Mouse (Mus musculus): ENCODE results near the gene Gphn. TPM values are rescaled to one million over a fixed set of nuclear protein-coding genes. Genes with fewer than 3 reads are reported as not detected.

Gene Gphn
- polyA plus RNA-seq, 1 experiment, result 82.5 TPM

DNA sequence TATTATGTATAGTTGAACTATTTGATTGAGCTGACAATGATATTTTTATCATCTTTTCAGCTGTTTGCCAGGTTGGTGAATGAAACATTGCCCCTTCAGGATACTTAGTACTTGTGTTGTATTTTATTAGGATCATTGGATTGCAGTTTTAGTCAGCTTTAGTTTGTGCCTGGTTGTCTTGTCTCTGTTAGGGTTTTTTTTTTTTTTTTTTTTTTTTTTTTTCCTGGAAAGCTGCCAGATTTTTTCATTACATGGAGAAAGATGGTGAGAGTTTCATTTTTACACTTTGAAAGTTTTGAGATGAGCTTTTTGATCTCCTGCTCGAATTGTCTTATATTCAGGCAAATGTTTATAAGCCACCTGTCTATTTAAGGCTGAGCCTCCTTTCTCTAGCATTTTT, 22.2 kb downstream of the Gphn start:
- TF ChIP-seq CTCF (IDR thresholded peaks at IDR 0.05; ENCODE audit: borderline replicate concordance, insufficient read depth, low read depth, low read length) (no peak), POLR2A (IDR thresholded peaks at IDR 0.05; ENCODE audit: borderline replicate concordance, insufficient read depth, low read length) (no peak)
- Histone ChIP-seq H3K27me3 (ENCODE audit: control insufficient read depth, insufficient read depth, low read length) (no peaks in the 10 kb centered on the region), H3K4me3 (replicated peaks; ENCODE audit: insufficient read depth, low read depth, low read length) (no peak overlapping the region), H3K27ac (ENCODE audit: insufficient read depth, low read length) (no peak overlapping the region), H3K4me1 (ENCODE audit: control insufficient read depth, insufficient read depth, low read length) (no peaks in the 10 kb centered on the region; the same call in 1 of the 2 replicates)
- 27% methylated on average over 1 of the region's 1 CpGs for WGBS
- DNase-seq, result no peak

DNA sequence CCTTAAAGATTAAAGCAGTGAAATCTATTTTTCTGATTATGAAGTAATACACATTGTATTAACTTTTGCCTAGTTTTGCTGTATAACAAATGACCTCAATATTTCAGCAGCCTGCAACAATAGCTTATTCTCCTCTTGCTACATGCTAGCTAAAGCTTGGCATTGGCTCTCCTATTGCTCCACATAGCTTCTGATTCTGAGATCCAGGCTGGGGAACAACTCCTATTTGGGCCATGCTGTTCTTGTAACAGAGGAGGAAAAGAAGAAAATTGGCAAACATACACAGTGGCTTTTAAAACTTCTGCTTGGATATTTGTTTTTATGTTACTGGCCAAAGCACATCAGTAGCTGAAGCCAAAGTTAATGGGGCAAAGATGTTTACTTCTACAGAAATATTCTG, 23.0 kb downstream of the Gphn start:
- H3K27me3 ChIP-seq (ENCODE audit: control insufficient read depth, insufficient read depth, low read length), result no peaks in the 10 kb centered on the region
- no peak overlapping the region for H3K27ac ChIP-seq (ENCODE audit: insufficient read depth, low read length)
- H3K4me1 ChIP-seq (ENCODE audit: control insufficient read depth, insufficient read depth, low read length), result no peaks in the 10 kb centered on the region; the same call in 1 of the 2 replicates
- no peak overlapping the region for H3K4me3 ChIP-seq (replicated peaks; ENCODE audit: insufficient read depth, low read depth, low read length)
- DNase-seq, result peak in 1 of 2 experiments; percentile 26
- TF ChIP-seq CTCF (IDR thresholded peaks at IDR 0.05; ENCODE audit: borderline replicate concordance, insufficient read depth, low read depth, low read length), result no peak
- no peak for TF ChIP-seq POLR2A (IDR thresholded peaks at IDR 0.05; ENCODE audit: borderline replicate concordance, insufficient read depth, low read length)

GRCm38 (mm10) chr12:78277386-78277785, 51.2 kb downstream of the Gphn start:
- Histone ChIP-seq H3K4me1 (ENCODE audit: control insufficient read depth, insufficient read depth, low read length) (no peaks in the 10 kb centered on the region), H3K27me3 (ENCODE audit: control insufficient read depth, insufficient read depth, low read length) (no peaks in the 10 kb centered on the region), H3K4me3 (replicated peaks; ENCODE audit: insufficient read depth, low read depth, low read length) (no peak overlapping the region), H3K27ac (ENCODE audit: insufficient read depth, low read length) (no peak overlapping the region)
- TF ChIP-seq POLR2A (IDR thresholded peaks at IDR 0.05; ENCODE audit: borderline replicate concordance, insufficient read depth, low read length) (no peak), CTCF (IDR thresholded peaks at IDR 0.05; ENCODE audit: borderline replicate concordance, insufficient read depth, low read depth, low read length) (no peak)
- peak in 1 of 2 experiments; percentile 43 for DNase-seq
- 47% methylated on average over 2 of the region's 2 CpGs for WGBS

DNA sequence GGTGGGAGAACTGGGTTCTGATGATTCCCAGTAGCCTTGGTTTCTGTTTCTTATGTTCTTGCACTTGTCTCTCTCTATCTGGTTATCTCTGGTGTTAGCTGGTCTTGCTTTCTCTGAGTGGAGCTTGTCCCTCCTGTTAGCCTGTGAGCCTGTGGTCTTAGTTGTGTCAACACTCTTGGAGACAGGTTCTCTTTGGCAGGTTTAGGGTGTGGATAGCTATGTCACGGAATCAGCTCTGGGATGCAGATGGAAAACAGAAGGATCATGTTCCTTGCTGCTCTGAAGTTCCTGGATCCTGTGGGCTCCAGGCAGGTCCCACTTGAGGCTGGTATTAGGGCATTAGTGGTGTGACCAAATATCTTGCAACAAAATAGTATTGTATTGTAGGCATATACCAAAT, 64.2 kb downstream of the Gphn start:
- DNase-seq, result no peak
- TF ChIP-seq POLR2A (IDR thresholded peaks at IDR 0.05; ENCODE audit: borderline replicate concordance, insufficient read depth, low read length) (no peak), CTCF (IDR thresholded peaks at IDR 0.05; ENCODE audit: borderline replicate concordance, insufficient read depth, low read depth, low read length) (no peak)
- WGBS, result 53% methylated on average over 1 of the region's 1 CpGs
- Histone ChIP-seq H3K27me3 (ENCODE audit: control insufficient read depth, insufficient read depth, low read length) (no peaks in the 10 kb centered on the region), H3K4me3 (replicated peaks; ENCODE audit: insufficient read depth, low read depth, low read length) (no peak overlapping the region), H3K27ac (ENCODE audit: insufficient read depth, low read length) (no peak overlapping the region), H3K4me1 (ENCODE audit: control insufficient read depth, insufficient read depth, low read length) (no peaks in the 10 kb centered on the region)

DNA sequence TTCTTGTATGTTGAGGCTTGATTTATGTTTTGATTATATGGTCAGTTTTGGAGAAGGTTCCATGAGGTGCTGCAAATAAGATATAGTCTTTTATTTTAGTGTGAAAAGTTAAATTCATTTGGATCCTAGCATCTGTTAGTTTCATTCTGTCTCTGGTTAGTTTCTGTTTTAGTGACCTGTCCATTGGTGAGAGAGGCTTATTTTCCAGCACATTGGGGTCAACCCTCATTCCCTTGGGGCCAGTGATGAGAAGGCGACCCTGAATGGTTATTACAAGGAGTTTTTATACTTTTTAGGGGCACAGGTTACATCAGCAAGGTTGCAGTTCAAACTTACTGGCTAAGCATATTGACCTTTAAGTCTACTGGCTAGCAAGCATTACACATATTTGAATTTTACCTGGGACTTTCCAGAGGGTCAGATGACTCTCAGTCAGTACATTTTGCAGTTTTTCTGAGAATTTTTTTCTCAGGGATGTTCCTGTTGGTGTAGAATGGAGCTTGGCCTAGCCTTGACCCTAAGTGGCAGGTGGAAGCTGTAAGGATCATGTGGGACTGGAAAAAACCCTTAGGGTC, 72.7 kb downstream of the Gphn start:
- TF ChIP-seq CTCF (IDR thresholded peaks at IDR 0.05; ENCODE audit: borderline replicate concordance, insufficient read depth, low read depth, low read length), result no peak
- no peak for TF ChIP-seq POLR2A (IDR thresholded peaks at IDR 0.05; ENCODE audit: borderline replicate concordance, insufficient read depth, low read length)
- 95% methylated on average over 1 of the region's 1 CpGs for WGBS
- DNase-seq, result no peak
- Histone ChIP-seq H3K4me1 (ENCODE audit: control insufficient read depth, insufficient read depth, low read length) (0 out of 2 replicates have a peak, but pooled peaks cover 3% of the 10 kb centered on the region), H3K27me3 (ENCODE audit: control insufficient read depth, insufficient read depth, low read length) (no peaks in the 10 kb centered on the region), H3K27ac (ENCODE audit: insufficient read depth, low read length) (no peak overlapping the region), H3K4me3 (replicated peaks; ENCODE audit: insufficient read depth, low read depth, low read length) (no peak overlapping the region)

DNA sequence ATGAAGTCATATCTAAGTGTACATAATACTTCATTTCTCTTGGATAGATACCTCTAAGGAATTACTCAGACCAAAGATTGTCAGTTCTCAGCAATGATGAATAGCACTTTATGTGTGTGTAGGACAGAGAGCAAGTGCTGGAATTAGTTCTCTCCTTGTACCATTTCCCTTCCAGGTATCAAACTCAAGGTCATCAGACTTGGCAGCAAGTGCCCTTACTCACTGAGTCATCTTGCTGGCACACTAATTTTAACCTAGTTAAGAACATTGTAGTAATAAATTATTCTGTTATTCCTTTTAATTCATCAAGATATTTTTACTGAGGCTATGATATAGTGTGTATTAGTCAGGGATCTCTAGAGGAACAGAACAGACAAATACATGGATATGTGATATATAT, 88.9 kb downstream of the Gphn start:
- DNase-seq, result peak in 1 of 2 experiments; percentile 32
- Histone ChIP-seq H3K27ac (ENCODE audit: insufficient read depth, low read length) (no peak overlapping the region), H3K4me3 (replicated peaks; ENCODE audit: insufficient read depth, low read depth, low read length) (no peak overlapping the region), H3K27me3 (ENCODE audit: control insufficient read depth, insufficient read depth, low read length) (no peaks in the 10 kb centered on the region), H3K4me1 (ENCODE audit: control insufficient read depth, insufficient read depth, low read length) (no peaks in the 10 kb centered on the region)
- TF ChIP-seq CTCF (IDR thresholded peaks at IDR 0.05; ENCODE audit: borderline replicate concordance, insufficient read depth, low read depth, low read length) (no peak), POLR2A (IDR thresholded peaks at IDR 0.05; ENCODE audit: borderline replicate concordance, insufficient read depth, low read length) (no peak)

DNA sequence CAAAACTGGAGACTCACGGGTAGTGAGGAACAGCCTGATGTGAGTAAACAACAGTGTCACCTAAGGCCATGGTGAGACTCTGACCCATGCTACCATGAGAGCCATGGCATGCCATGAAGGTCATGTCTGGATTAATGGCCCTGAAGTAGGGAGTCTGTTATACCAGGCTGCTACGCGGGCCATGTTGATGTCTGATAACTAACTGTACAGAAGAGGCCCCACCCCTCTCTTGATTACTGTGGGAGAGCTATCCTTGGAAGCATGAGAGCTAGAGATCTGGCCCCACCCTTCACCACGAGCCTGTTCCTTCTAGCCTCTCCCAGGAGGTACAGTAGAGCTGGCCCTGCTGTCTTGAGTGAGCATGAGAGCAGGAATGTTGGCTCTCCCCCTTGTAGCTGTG, 101.8 kb downstream of the Gphn start:
- Histone ChIP-seq H3K27me3 (ENCODE audit: control insufficient read depth, insufficient read depth, low read length) (no peaks in the 10 kb centered on the region), H3K4me3 (replicated peaks; ENCODE audit: insufficient read depth, low read depth, low read length) (no peak overlapping the region), H3K4me1 (ENCODE audit: control insufficient read depth, insufficient read depth, low read length) (no peaks in the 10 kb centered on the region), H3K27ac (ENCODE audit: insufficient read depth, low read length) (no peak overlapping the region)
- TF ChIP-seq CTCF (IDR thresholded peaks at IDR 0.05; ENCODE audit: borderline replicate concordance, insufficient read depth, low read depth, low read length) (no peak), POLR2A (IDR thresholded peaks at IDR 0.05; ENCODE audit: borderline replicate concordance, insufficient read depth, low read length) (no peak)
- 92% methylated on average over 4 of the region's 4 CpGs for WGBS
- DNase-seq, result no peak

DNA sequence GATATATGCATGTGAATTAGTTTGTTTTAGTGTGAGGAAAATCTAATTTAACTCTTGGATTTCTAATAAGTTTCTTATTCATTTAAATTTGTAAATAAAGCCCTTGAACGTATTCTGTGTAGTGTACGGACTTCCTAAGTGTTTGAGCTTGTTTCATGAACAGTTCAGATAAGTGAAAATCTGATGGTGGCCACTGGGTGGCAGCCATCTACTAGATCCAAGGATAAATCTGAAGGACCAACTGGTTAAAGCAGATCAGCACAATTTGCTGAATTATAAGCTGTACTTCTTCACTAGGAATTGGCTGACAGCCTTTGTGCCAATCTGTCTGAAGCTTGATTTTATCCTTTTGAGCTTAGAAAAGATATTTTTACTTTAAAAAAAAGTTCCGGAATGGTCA, 105.9 kb downstream of the Gphn start:
- 52% methylated on average over 3 of the region's 3 CpGs for WGBS
- TF ChIP-seq POLR2A (IDR thresholded peaks at IDR 0.05; ENCODE audit: borderline replicate concordance, insufficient read depth, low read length) (no peak), CTCF (IDR thresholded peaks at IDR 0.05; ENCODE audit: borderline replicate concordance, insufficient read depth, low read depth, low read length) (no peak; the same call in 1 of the 2 replicates)
- no peak overlapping the region for H3K27ac ChIP-seq (ENCODE audit: insufficient read depth, low read length)
- peak; percentile 61 to 62 for DNase-seq
- no peaks in the 10 kb centered on the region for H3K4me1 ChIP-seq (ENCODE audit: control insufficient read depth, insufficient read depth, low read length)
- no peak overlapping the region for H3K4me3 ChIP-seq (replicated peaks; ENCODE audit: insufficient read depth, low read depth, low read length)
- H3K27me3 ChIP-seq (ENCODE audit: control insufficient read depth, insufficient read depth, low read length), result no peaks in the 10 kb centered on the region

Data from cerebellum, adult 2 months (tissue).